Mouse (Mus musculus) MEL (cell line): ENCODE results near the gene Fth1. TPM values are rescaled to one million over a fixed set of nuclear protein-coding genes. Genes with fewer than 3 reads are reported as not detected.

ENCODE experiments used
- DNase-seq: peaks from one replicate; pipeline ENCODE4 v3.0.0; 2011; ENCODE audit warnings: low read depth, low spot score
- H3K27ac ChIP-seq: 2 replicates; pipeline ENCODE4 v1.5.1; 2012; ENCODE audit warnings: low read depth, mild to moderate bottlenecking, control low read depth, low read length, moderate library complexity; ENCODE audit not compliant: control insufficient read depth
- H3K27me3 ChIP-seq, 2 experiments: fragments of 150-350 bp in 1 of 2; sonication (generic) in 1 of 2; 2 replicates each; pipeline ENCODE4 v1.6.1; 2012; ENCODE audit warnings: low read length in 2 of 2, mild to moderate bottlenecking in 2 of 2, improper control_type of control experiment in 1 of 2, moderate library complexity in 1 of 2; ENCODE audit not compliant: insufficient read depth in 2 of 2, control insufficient read depth in 1 of 2
- H3K36me3 ChIP-seq, 2 experiments: 2 replicates each; pipeline ENCODE4 v1.6.1; 2012 to 2014; ENCODE audit warnings: low read length in 2 of 2, improper control_type of control experiment in 1 of 2, inconsistent platforms in 1 of 2, mild to moderate bottlenecking in 1 of 2; ENCODE audit not compliant: insufficient read depth in 2 of 2, control insufficient read depth in 1 of 2
- H3K4me1 ChIP-seq, 2 experiments: fragments of 150-350 bp in 1 of 2; sonication (generic) in 1 of 2; 2 replicates each; pipeline ENCODE4 v1.6.1; 2012; ENCODE audit warnings: low read length in 2 of 2, improper control_type of control experiment in 1 of 2, mild to moderate bottlenecking in 1 of 2; ENCODE audit not compliant: insufficient read depth in 2 of 2, control insufficient read depth in 1 of 2
- H3K4me3 ChIP-seq, 2 experiments: fragments of 150-350 bp in 1 of 2; sonication (generic) in 1 of 2; 2 replicates each; pipeline ENCODE4 v1.5.1; 2012; ENCODE audit warnings: low read depth in 2 of 2, low read length in 2 of 2, mild to moderate bottlenecking in 2 of 2, moderate library complexity in 2 of 2, control low read depth in 1 of 2, improper control_type of control experiment in 1 of 2; ENCODE audit not compliant: control insufficient read depth in 1 of 2, insufficient read depth in 1 of 2
- H3K79me2 ChIP-seq: 2 replicates; pipeline ENCODE4 v1.6.1; 2012; ENCODE audit warnings: mild to moderate bottlenecking, low read length, moderate library complexity; ENCODE audit not compliant: control insufficient read depth, poor library complexity, insufficient read depth
- H3K9ac ChIP-seq: 2 replicates; pipeline ENCODE4 v1.6.1; 2012; ENCODE audit warnings: low read depth, mild to moderate bottlenecking, control low read depth, low read length, moderate library complexity; ENCODE audit not compliant: control insufficient read depth, poor library complexity, severe bottlenecking
- H3K9me3 ChIP-seq: fragments of 150-350 bp; sonication (generic); replicated peaks from 2 replicates; pipeline ENCODE4 v1.6.1; 2012; ENCODE audit warnings: mild to moderate bottlenecking, low read length, improper control_type of control experiment, moderate library complexity; ENCODE audit not compliant: insufficient read depth
- BHLHE40 ChIP-seq: IDR thresholded peaks from 2 replicates; pipeline ENCODE4 v1.6.1; 2012; ENCODE audit warnings: low read depth, mild to moderate bottlenecking, inconsistent platforms, low read length, improper control_type of control experiment, borderline replicate concordance
- CHD1 ChIP-seq: IDR thresholded peaks from 2 replicates; pipeline ENCODE4 v1.6.1; 2012; ENCODE audit warnings: low read depth, mild to moderate bottlenecking, inconsistent platforms, low read length, improper control_type of control experiment
- CTCF ChIP-seq, 3 experiments: IDR thresholded peaks in 2 of 3; conservative IDR thresholded peaks in 1 of 3; 2 replicates each; pipeline ENCODE4 v1.5.1; 2011 to 2012; ENCODE audit warnings: low read length in 3 of 3, low read depth in 2 of 3, mild to moderate bottlenecking in 2 of 3, improper control_type of control experiment in 1 of 3, inconsistent platforms in 1 of 3, mixed read lengths in 1 of 3, moderate library complexity in 1 of 3; ENCODE audit not compliant: control insufficient read depth in 1 of 3, insufficient read depth in 1 of 3, poor library complexity in 1 of 3, severe bottlenecking in 1 of 3
- E2F4 ChIP-seq: IDR thresholded peaks from 2 replicates; pipeline ENCODE4 v1.6.1; 2011; ENCODE audit warnings: low read depth, low read length, improper control_type of control experiment, borderline replicate concordance
- ELF1 ChIP-seq: IDR thresholded peaks from 2 replicates; pipeline ENCODE4 v1.6.1; 2014; ENCODE audit warnings: low read depth, mild to moderate bottlenecking, inconsistent platforms, low read length, improper control_type of control experiment, moderate library complexity
- EP300 ChIP-seq, 2 experiments: IDR thresholded peaks; 2 replicates each; pipeline ENCODE4 v1.6.1; 2011; ENCODE audit warnings: improper control_type of control experiment in 2 of 2, low read length in 2 of 2, low read depth in 1 of 2, mild to moderate bottlenecking in 1 of 2
- ETS1 ChIP-seq: IDR thresholded peaks from 2 replicates; pipeline ENCODE4 v1.6.1; 2012; ENCODE audit warnings: low read depth, mild to moderate bottlenecking, inconsistent platforms, low read length, improper control_type of control experiment, moderate library complexity
- GABPA ChIP-seq: IDR thresholded peaks from 2 replicates; pipeline ENCODE4 v1.6.1; 2012; ENCODE audit warnings: low read depth, mild to moderate bottlenecking, inconsistent platforms, low read length, improper control_type of control experiment, moderate library complexity
- GATA1 ChIP-seq: IDR thresholded peaks from 2 replicates; pipeline ENCODE4 v1.6.1; 2011; ENCODE audit warnings: low read depth, low read length, improper control_type of control experiment
- HCFC1 ChIP-seq: IDR thresholded peaks from 2 replicates; pipeline ENCODE4 v1.6.1; 2012; ENCODE audit warnings: low read depth, mild to moderate bottlenecking, inconsistent platforms, low read length, improper control_type of control experiment, moderate library complexity
- JUND ChIP-seq: IDR thresholded peaks from 2 replicates; pipeline ENCODE4 v1.6.1; 2011; ENCODE audit warnings: low read depth, mild to moderate bottlenecking, improper control_type of control experiment, low read length
- KAT2A ChIP-seq: conservative IDR thresholded peaks from 2 replicates; pipeline ENCODE4 v1.6.1; 2012; ENCODE audit warnings: low read depth, low read length, improper control_type of control experiment, inconsistent platforms
- MAFK ChIP-seq: IDR thresholded peaks from 2 replicates; pipeline ENCODE4 v1.6.1; 2011; ENCODE audit warnings: low read depth, mild to moderate bottlenecking, low read length, improper control_type of control experiment, borderline replicate concordance
- MAX ChIP-seq: IDR thresholded peaks from 2 replicates; pipeline ENCODE4 v1.6.1; 2011; ENCODE audit warnings: low read length, improper control_type of control experiment
- MAZ ChIP-seq: IDR thresholded peaks from 2 replicates; pipeline ENCODE4 v1.6.1; 2012; ENCODE audit warnings: low read depth, mild to moderate bottlenecking, inconsistent platforms, low read length, improper control_type of control experiment
- MEF2A ChIP-seq: IDR thresholded peaks from 2 replicates; pipeline ENCODE4 v1.6.1; 2014; ENCODE audit warnings: low read depth, mild to moderate bottlenecking, inconsistent platforms, low read length, improper control_type of control experiment; ENCODE audit not compliant: poor library complexity, insufficient replicate concordance, severe bottlenecking; ENCODE audit errors: extremely low read depth
- MXI1 ChIP-seq: IDR thresholded peaks from 2 replicates; pipeline ENCODE4 v1.6.1; 2011; ENCODE audit warnings: mild to moderate bottlenecking, low read depth, low read length, improper control_type of control experiment
- MYC ChIP-seq: IDR thresholded peaks from 2 replicates; pipeline ENCODE4 v1.6.1; 2011; ENCODE audit warnings: low read depth, mild to moderate bottlenecking, low read length, improper control_type of control experiment, moderate library complexity
- NELFE ChIP-seq: IDR thresholded peaks from 2 replicates; pipeline ENCODE4 v1.6.1; 2011; ENCODE audit warnings: low read depth, low read length, improper control_type of control experiment
- POLR2A ChIP-seq, 2 experiments: IDR thresholded peaks; 2 replicates each; pipeline ENCODE4 v1.6.1; 2011 to 2012; ENCODE audit warnings: low read length in 2 of 2, mild to moderate bottlenecking in 2 of 2, control low read depth in 1 of 2, improper control_type of control experiment in 1 of 2, low read depth in 1 of 2, moderate library complexity in 1 of 2; ENCODE audit not compliant: control insufficient read depth in 1 of 2, insufficient read depth in 1 of 2, poor library complexity in 1 of 2
- POLR2AphosphoS2 ChIP-seq: IDR thresholded peaks from 2 replicates; pipeline ENCODE4 v1.6.1; 2011; ENCODE audit warnings: low read length, improper control_type of control experiment
- POLR2AphosphoS5 ChIP-seq: IDR thresholded peaks from 2 replicates; pipeline ENCODE4 v1.6.1; 2012; ENCODE audit warnings: low read depth, borderline replicate concordance, mild to moderate bottlenecking, inconsistent platforms, low read length, moderate library complexity, mixed read lengths
- RAD21 ChIP-seq: IDR thresholded peaks from 2 replicates; pipeline ENCODE4 v1.6.1; 2011; ENCODE audit warnings: mild to moderate bottlenecking, low read depth, low read length, improper control_type of control experiment
- RCOR1 ChIP-seq: IDR thresholded peaks from 2 replicates; pipeline ENCODE4 v1.6.1; 2012; ENCODE audit warnings: low read depth, mild to moderate bottlenecking, inconsistent platforms, low read length, improper control_type of control experiment
- SIN3A ChIP-seq: IDR thresholded peaks from 2 replicates; pipeline ENCODE4 v1.6.1; 2012; ENCODE audit warnings: low read length, improper control_type of control experiment, inconsistent platforms
- SMC3 ChIP-seq: IDR thresholded peaks from 2 replicates; pipeline ENCODE4 v1.6.1; 2011; ENCODE audit warnings: low read depth, low read length, improper control_type of control experiment
- TAL1 ChIP-seq: IDR thresholded peaks from 2 replicates; pipeline ENCODE4 v1.6.1; 2012; ENCODE audit warnings: mild to moderate bottlenecking, inconsistent platforms, low read length, moderate library complexity, mixed read lengths
- TBP ChIP-seq: IDR thresholded peaks from 2 replicates; pipeline ENCODE4 v1.8.0; 2011; ENCODE audit warnings: low read depth, low read length, improper control_type of control experiment
- TCF12 ChIP-seq: IDR thresholded peaks from 2 replicates; pipeline ENCODE4 v1.6.1; 2014; ENCODE audit warnings: low read depth, mild to moderate bottlenecking, inconsistent platforms, low read length, improper control_type of control experiment, moderate library complexity
- UBTF ChIP-seq: IDR thresholded peaks from 2 replicates; pipeline ENCODE4 v1.6.1; 2012; ENCODE audit warnings: low read depth, mild to moderate bottlenecking, inconsistent platforms, low read length, improper control_type of control experiment, moderate library complexity, borderline replicate concordance; ENCODE audit not compliant: insufficient read depth
- USF1 ChIP-seq: IDR thresholded peaks from 2 replicates; pipeline ENCODE4 v1.6.1; 2014; ENCODE audit warnings: low read depth, mild to moderate bottlenecking, inconsistent platforms, low read length, improper control_type of control experiment, moderate library complexity
- ZC3H11A ChIP-seq: IDR thresholded peaks from 2 replicates; pipeline ENCODE4 v1.6.1; 2012; ENCODE audit warnings: low read depth, mild to moderate bottlenecking, inconsistent platforms, low read length, improper control_type of control experiment
- ZKSCAN1 ChIP-seq: IDR thresholded peaks from 2 replicates; pipeline ENCODE4 v1.6.1; 2012; ENCODE audit warnings: low read depth, mild to moderate bottlenecking, inconsistent platforms, low read length, improper control_type of control experiment, moderate library complexity
- ZMIZ1 ChIP-seq: IDR thresholded peaks from 2 replicates; pipeline ENCODE4 v1.6.1; 2012; ENCODE audit warnings: low read depth, mild to moderate bottlenecking, inconsistent platforms, low read length, improper control_type of control experiment, moderate library complexity
- ZNF384 ChIP-seq: IDR thresholded peaks from 2 replicates; pipeline ENCODE4 v1.6.1; 2012; ENCODE audit warnings: low read depth, mild to moderate bottlenecking, inconsistent platforms, low read length, improper control_type of control experiment
- polyA plus RNA-seq, 2 experiments: library from polyadenylated mRNA; stranded (reverse) in 1 of 2; unstranded in 1 of 2; fragments of >175 nt in 1 of 2; fragments of >200 nt in 1 of 2; gene quantifications; 2 replicates each; pipeline versions ENCODE4 v1.2.1 to v1.2.4; 2012; ENCODE audit warnings: low replicate concordance in 2 of 2, low read depth in 1 of 2; ENCODE audit not compliant: insufficient read length in 2 of 2, insufficient read depth in 1 of 2, missing spikeins in 1 of 2
- total RNA-seq: library from RNA; depleted of rRNA; stranded (reverse); fragments of 300-350 nt; gene quantifications from 2 replicates; pipeline ENCODE4 v1.2.3, GENCODE M21; 2012

The Fth1 gene
- total and polyA plus RNA-seq, 3 experiments: 444 to 2,175 (median 2,118) TPM

GRCm38 (mm10) chr19:9954055-9954810 lies 26.2 kb upstream of the Fth1 start:
- Histone ChIP-seq H3K4me1 (peaks cover 34 to 44% of the 10 kb centered on the region in 2 experiments), H3K27ac (peak overlapping the region; percentile 80), H3K27me3 (no peaks in the 10 kb centered on the region), H3K9ac (peak overlapping the region; percentile 59), H3K36me3 (peaks cover 0 to 38% of the 10 kb centered on the region in 2 experiments; a peak in 2 of 4 replicates), H3K79me2 (no peaks in the 10 kb centered on the region), H3K4me3 (peak overlapping the region; percentile 36 to 56), H3K9me3 (no peaks in the 10 kb centered on the region)
- DNase-seq: peak; percentile 79
- TF ChIP-seq TAL1 (no peak), HCFC1 (no peak; the same call in 1 of the 2 replicates), TBP (no peak), ETS1 (peak; percentile 75), USF1 (no peak), RCOR1 (peak; percentile 65; the same call in 1 of the 2 replicates), UBTF (no peak), MYC (peak; percentile 80; the same call in 1 of the 2 replicates), ZMIZ1 (no peak), SMC3 (no peak), ELF1 (0 out of 2 replicates have a peak, but pooled peaks have one; percentile 12), MEF2A (no peak), CHD1 (no peak), GATA1 (peak; percentile 65), KAT2A (no peak), MAX (peak; percentile 73; the same call in 1 of the 2 replicates), POLR2AphosphoS2 (no peak), SIN3A (no peak; the same call in 1 of the 2 replicates), MAZ (no peak), ZNF384 (no peak), E2F4 (no peak), EP300 (IDR thresholded peaks at IDR 0.05; ENCODE audit: low read depth in 1 of 2, low read length in 2 of 2) (peak; percentile 51 to 54; a peak in 3 of 4 replicates), GABPA (peak; percentile 35; the same call in 1 of the 2 replicates), POLR2A (IDR thresholded peaks at IDR 0.05; ENCODE audit: control insufficient read depth in 1 of 2, insufficient read depth in 1 of 2, low read depth in 1 of 2, low read length in 2 of 2, poor library complexity in 1 of 2) (no peak; a peak in 1 of 4 replicates), POLR2AphosphoS5 (no peak), ZKSCAN1 (no peak), ZC3H11A (no peak), MXI1 (peak; percentile 78), BHLHE40 (no peak), NELFE (no peak), JUND (no peak), RAD21 (no peak), CTCF (IDR thresholded peaks at IDR 0.05 in 2 of 3, conservative IDR thresholded peaks at IDR 0.05 in 1 of 3; ENCODE audit: control insufficient read depth in 1 of 3, insufficient read depth in 1 of 3, low read depth in 2 of 3, low read length in 3 of 3, poor library complexity in 1 of 3, severe bottlenecking in 1 of 3) (0 out of 6 replicates have a peak, but pooled peaks of 1 of the 3 experiments have one; percentile 11), MAFK (no peak), TCF12 (0 out of 2 replicates have a peak, but pooled peaks have one; percentile 5)
